Mouse (Mus musculus) retina, adult 2 months (tissue): Measurements from ENCODE around the gene Tgds.
"Not testable (repeated sequence)": the region's sequence is repeated elsewhere in the genome, so short reads cannot be mapped to it uniquely, and the experiment has no call there.

Experiments used
- DNase-seq: peaks from one replicate; pipeline ENCODE4 v3.0.0-alpha.2; 2012; ENCODE audit warnings: low read depth, low spot score

The Tgds gene

DNA sequence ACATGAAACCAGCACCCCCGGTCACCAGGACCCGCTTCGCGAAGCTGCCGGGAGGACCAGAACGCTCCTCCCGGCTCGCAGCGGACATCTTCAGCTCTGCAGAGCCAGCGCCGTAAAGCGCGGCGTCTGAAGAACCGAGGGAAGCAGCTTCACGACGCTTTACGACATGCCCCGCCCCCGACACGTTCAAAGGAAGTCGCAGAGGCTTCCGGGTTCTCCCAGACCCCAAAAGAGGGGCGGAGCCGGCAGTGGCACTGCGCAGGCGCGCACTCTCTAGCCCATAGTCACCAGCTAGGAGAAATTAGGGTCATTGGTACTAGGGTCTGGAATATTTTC lies at the start of gene Tgds:
Gene Tgds, minus strand, starts transcription at position 114 of the 336 bp plus-strand sequence.
- peak; percentile 99 for DNase-seq

DNA sequence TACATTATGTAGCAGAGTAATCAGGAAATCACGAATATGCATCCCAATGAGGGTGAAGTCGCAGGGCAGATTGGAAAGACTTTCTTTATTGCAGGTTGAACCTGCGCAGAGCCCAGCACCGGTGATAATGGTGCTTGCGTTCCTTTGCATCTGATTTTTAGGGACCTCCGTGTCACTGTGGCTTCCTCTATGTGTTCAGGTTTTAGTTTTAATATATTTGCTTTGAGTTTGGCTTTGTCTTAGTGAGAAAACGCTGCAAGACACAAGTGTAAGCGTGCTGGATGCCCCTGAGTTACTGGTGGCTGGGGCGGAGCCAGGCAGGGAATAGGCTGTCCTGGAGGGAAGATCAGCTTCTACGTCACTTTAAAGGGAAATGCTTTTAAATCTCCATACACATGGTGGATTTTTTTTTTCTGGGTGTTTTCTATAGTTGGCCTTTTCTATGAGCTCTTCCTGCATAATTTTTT lies 48.2 kb upstream of the Tgds start:
- no peak for DNase-seq

DNA sequence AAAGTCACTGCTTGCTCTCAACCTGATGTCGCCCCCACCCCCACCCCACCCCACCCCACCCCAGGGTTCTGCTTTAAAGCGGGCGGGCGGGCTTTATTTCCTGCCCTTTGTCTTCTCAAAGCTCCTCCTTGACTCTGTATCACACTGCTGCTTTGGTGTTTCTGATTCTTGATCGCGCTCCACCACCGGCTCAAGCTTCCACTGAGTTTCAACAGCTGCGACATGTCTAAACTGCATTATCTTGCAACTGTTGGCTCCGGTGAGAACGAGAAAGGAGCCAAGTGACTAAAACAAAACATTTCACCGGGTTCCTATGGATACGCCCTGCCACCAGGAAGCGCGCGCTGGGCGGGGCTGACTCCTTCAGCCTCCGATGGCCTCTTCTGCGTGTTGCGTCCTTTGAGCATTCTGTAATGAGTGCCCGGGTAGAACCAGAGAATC lies 47.6 kb upstream of the Tgds start:
- DNase-seq, result no peak

DNA sequence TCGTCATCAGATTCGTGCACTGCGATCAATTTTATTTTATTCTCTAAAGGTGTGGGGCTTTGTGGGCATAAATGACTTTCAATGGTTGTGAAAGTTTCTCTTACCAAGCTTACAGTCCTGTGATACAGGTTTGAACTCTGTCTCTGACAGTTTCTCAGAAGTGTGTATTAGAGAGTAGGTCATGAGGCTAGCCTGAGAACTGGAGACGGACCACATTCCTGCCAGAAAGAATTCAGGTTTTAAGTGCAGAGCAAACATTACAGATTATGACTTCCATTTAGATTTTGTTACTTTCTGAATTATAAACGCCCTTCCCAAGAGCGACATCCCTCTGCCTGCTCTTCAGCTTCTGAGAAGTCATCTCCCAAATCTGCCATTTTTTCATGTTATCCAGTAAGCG lies 47.1 kb upstream of the Tgds start:
- DNase-seq, result no peak

DNA sequence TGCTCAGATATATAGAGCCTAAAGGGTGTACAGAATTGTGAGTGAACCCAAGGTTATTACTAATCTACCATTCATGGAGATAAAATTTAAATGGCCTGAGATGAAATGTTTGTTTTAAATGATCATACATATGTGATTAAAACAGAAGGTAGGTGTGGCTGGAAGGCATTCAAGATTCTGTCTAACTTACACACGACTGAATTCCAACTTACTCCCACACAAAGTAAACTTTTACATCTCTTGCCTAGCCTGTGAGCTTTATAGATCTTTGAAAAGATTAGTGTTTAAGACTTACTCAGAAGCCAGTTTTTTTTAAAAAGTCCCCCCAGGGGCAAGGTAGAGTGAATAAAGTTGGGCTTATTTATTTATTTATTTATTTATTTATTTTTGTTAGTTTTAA lies 46.7 kb upstream of the Tgds start:
- DNase-seq, result no peak

DNA sequence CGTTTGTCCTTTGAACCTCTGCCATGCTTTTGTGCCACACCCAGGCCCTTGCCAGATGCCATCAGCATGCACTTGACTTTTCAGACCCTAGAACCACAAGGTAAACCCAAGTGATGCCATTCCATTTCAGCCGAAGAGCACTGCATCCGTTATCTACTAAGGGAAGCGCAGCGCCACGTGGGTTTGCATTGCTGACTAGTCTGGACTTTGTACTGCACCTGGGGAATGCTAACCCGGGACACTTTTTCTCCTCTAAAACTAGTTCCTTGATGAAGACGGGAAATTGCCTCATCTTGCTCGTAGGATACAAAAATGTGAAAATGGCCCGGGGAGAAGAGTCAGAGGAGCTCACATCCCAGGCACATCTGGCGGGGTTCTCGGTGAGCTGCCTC lies 43.1 kb upstream of the Tgds start:
- no peak for DNase-seq

DNA sequence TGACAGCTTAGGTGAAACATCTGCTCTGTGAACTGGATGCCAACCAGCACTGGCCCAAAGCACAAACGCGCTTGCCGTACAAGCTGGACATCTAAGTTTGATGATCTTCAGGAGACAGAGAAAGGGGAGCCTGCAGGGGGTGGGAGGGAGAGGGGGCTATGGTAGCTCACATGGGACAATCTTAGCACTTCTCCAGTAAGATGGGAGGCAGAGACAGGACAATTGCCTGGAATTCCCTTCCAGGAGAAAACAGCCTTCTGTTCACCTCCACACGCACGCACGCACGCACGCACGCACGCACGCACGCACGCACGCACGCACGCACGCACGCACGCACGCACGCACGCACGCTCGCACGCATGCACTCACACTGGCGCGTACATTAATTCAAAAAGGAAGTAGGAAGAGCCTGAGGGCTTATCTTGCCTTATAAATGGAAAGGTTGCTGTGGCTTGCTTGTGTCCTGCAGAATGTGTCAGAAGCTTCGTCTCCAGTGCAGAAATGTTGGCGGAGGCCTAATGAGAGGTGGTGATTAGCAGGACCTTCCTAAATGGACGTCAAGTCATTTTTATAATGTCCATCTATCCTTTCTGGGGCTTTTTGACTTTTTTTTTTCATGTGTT lies 42.6 kb upstream of the Tgds start:
- no peak for DNase-seq

DNA sequence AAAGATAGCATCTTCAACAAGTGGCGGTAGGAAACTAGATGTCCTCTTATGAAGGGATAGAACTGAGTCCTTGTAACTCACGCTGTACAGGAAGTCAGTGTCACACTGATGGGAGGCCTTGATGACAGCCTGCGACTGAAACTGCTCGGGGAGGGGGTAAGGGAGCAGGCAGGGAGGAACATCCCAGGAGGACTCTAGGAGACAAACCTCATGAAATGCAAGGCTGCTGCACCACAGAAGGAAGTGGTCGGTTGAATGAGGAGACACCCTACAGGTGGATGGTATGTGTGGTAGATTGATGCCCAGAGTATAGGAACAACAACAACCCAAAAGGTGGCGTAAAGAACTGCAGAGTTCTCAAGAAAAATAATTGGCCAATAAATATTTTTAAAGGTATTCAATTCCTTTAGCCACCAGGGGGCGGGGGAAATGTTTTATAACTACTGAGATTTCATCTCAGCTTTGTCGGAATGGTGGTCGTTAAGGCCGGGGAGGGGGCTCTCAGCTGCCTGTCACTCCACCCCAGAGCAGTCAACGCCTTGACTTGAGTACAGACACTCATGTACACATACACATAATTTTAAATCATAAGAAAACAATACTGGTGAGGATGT lies 41.1 kb upstream of the Tgds start:
- DNase-seq, result no peak

DNA sequence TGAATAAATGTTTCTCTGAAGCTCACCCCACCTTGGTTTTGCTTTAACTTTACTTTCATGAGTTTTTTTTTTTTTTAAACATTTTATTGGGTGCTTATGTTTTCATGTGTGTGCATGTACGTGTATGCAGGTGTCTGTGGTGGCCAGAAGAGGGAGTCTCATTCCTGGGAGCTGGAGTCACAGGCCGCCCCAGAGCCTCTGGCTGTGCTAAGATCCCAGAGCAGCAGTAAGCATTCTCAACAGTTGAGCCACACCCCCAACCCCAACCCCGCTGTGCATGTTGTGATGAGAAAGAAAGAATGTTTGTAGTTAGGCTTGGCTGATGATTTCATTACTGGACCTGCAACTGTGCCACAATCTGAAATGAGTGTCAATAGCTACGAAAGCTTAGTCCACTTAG lies 36.2 kb upstream of the Tgds start:
- DNase-seq, result no peak

DNA sequence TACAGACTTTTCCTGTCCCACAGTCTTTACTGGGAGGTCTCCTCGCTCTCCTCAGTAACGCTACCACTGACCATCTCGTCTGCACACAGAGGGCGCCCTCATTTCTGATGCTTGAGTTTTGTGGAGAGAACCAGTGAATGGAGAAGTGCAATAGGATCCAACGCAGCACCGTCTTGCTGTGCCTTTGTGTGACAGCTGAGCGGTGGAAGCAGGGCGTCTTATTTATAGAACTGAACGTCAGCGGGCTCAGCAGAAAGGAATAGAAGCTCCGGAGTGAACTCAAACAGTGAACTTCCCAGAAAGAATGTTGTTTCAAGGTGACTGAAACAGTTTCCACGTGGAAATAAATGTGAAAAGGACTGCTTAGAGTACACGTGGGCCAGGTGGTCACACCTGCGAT lies 30.1 kb upstream of the Tgds start:
- DNase-seq, result no peak

DNA sequence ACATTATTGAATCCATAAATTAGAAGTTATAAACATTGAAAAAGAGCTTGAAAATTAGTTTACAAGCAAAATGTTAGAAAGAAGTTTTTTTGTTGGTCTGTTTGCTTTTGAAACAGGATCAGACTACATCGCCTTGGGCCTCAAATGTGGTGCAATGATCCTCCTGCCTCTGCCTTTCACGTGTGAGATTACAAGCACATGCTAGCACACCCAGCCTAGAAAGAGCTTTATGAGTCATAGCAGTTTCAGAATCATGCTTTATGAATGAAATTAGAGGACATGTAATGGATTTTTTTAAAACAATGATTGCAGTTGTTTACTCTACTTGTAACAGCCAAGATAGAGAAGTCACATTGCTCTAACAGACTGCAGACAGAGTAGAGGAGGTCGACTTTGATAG lies 29.2 kb upstream of the Tgds start:
- no peak for DNase-seq

DNA sequence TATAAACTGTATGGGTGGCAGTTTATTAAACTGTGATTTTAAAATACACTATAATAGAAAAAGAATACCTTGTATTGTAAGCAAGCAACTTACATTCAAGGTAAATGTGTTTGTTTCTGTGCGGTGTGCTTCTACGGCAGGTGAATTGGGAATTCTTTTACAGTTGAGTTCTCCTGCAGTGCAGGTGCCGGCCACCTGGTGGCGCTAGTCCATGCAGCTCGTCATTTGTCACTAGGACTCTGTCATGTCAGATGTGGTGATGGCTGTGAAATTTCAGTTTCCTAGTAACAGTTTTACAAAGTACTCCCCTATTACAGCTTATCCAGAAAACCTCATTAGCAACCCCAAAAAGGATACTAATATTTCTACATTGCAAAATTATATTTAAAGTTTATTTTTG lies 24.6 kb upstream of the Tgds start:
- DNase-seq, result no peak

DNA sequence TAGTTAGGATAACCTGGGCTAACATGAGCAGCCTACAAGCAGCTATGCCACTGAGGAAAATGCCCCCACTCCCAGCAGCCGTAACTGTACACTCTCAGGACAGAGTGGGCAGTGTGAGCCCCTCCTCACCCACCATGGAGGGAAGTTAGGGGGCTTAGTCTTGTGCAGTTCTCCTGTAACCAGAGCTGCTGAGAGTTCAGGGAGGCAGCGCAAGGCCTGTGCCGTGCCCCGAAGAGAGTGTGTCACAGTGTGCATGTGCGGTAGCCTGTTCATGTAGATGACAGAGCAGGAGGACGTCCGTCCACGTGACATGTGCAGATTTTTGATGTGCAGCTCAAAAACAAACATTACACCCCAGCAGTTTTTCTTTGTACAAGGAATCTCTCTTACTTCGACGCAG lies 24.2 kb upstream of the Tgds start:
- no peak for DNase-seq

DNA sequence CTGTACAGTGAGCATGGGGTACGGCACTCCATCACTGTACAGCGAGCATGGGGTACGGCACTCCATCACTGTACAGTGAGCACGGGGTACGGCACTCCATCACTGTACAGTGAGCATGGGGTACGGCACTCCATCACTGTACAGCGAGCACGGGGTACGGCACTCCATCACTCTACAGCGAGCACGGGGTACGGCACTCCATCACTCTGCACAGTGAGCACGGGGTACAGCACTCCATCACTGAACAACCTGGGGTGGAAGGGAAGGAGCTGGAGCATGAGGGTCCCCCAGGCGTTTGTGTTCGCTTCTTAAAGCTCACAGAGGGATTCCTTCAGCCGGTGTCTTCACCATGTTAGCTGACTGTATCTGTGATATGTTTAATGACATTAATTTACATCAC lies 23.5 kb upstream of the Tgds start:
- DNase-seq, result not testable (repeated sequence)

DNA sequence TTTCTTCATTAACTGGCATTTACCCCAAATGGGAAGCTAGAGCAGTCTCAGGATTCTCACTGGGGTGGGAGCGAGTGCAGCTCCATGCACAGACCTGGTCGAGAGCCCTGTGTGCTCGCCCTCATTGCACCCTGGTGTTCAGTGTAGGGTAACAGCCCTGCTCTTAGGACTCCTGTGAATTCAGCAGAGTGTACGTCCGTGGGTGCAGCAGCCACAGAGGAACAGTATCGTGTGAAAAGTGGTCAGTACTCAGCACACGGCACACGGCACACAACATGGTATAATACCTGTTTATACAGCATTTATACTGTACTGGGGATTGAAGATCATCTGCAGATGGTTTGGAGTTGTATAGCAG lies 19.7 kb upstream of the Tgds start:
- DNase-seq, result no peak

DNA sequence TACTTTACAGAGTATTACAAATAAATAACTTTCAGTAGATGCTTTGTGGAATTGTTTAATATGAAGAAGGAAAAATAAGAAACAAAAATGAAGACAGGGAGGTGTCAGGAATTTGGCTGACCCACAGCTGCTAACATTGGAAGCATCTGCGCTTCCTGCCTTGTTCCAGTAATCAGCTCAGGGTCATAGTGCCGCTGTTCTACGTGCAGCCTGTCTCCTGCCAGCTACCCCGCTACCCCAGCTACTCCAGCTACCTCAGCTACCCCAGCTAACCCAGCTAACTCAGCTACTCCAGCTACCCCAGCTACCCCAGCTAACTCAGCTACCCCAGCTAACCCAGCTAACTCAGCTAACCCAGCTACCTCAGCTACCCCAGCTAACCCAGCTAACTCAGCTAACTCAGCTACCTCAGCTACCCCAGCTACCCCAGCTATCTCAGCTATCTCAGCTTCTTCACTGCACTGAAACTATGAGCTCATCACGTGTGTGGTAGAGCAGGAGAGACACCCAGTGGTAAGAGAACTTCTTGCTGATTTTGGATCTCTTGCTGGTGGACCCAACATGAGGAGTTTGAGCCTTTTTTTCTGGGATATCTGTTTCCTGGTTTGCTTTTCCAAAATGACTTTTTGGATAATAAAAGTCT lies 19.2 kb upstream of the Tgds start:
- peak; percentile 57 for DNase-seq

DNA sequence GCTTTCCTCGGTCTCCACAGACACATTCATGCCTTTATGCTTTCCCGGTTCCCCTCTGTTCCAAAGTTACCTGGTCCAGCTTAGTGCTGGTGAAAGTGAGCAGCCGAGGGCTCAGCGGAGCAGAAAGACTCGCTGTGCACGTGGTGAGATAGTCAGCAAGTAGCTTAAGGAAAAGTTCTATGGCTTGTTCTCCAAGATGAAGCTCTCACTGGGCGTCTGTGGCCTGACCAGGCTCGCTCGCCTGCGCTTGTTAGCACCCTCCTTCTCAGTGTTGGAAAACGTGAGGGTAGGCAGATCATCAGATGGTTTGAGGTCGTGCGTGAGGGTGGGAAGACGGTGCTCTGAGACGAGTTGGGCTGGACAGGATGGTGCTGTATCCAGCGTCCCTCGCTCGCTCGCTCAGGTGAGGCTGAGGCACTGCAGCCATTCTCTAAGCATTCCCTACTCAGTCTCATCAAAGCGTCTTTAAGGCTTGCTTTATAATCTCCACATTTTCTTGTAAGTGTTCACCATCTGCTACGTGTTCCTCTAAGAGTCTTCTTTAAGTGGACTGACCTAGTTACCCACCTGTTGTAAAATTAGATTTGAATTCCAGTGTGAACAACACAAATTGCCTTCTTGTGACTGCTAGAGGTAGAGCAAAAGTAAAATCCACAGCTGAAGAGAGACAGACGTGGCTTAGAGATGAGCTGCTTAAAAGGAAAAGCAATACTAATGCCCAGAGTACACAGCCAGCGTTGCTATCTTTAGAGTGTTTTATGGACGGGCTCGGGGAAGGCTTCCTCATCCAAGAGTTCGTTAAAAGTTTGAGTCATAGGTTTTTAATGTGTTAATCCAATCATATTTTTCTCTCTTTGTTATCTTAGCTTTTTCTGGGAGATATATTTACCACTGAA lies 18.3 kb upstream of the Tgds start:
- peak; percentile 73 for DNase-seq

DNA sequence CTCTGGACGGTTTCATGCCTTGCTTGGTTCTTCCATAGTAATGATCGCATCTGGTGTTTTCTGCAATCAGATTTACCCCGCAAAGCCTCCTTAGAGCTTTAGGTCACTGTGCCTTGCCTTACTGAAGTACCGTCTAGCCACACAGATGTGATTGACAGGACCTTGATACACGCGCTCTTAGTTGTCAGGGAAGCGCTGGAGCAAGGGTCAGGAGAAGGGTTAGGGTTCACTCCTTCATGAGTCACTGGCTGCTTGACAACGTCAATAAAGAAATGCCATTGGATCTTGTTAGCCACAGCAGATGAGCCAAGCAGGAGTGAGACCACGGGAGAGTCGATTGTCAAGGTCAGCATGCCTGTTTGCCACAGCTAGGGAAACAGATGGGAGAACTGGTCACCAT lies 16.0 kb upstream of the Tgds start:
- no peak for DNase-seq

DNA sequence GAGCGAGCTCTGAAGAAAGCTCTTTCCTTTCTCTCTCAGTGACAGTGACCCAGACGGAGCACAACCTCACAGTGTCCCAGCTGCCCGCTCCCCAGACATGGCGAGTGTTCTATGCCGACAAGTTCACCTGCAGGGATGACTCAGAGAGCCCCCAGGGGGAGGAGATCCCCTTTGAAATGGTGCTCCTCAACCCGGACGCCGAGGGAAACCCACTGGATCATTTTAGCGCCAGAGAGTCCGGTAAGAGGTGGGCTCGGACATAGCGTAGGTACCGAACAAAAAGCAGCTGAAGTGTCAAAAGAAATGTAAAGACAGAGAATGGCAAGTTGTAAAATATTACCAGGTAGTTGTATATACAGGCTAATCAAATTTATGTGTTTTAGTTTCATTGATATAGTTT lies 15.5 kb upstream of the Tgds start:
- no peak for DNase-seq

DNA sequence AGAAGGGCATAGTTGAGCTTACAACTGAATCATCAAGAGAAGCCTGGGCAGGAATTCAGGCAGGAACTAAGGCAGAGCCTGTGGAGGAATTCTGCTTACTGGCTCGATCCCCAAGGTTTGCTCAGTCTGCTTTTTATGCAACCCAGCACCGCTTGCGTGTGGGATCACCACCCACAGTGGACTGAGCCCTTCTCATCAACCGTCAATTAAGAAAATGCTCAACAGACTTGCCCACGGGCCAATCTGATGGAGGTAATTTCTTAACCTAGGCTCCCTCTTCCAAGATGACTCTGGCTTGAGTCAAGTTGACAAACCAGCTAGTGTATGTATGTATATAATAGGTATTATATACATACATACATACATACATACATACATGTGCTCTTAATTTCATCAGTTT lies 9.7 kb upstream of the Tgds start:
- no peak for DNase-seq

DNA sequence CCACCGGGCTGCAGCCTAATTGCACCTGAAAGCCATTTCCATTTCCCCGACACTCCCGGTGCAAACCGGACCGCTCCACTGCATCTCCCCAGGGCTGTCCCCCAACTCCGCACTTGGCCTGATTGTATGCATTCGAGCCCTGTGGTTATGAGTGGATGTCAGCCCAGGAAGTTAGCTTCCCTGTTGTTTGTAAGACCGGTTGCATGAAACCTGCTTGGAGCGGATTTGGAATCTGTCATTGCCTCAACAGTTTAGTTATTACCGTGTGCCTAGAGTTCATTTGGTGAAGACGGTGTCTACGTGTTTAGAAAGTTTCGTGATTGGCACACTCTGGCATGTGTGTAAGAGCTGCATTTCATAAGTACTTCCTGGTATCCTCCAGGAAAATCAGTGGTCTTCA lies 4.9 kb upstream of the Tgds start:
- peak; percentile 18 for DNase-seq

DNA sequence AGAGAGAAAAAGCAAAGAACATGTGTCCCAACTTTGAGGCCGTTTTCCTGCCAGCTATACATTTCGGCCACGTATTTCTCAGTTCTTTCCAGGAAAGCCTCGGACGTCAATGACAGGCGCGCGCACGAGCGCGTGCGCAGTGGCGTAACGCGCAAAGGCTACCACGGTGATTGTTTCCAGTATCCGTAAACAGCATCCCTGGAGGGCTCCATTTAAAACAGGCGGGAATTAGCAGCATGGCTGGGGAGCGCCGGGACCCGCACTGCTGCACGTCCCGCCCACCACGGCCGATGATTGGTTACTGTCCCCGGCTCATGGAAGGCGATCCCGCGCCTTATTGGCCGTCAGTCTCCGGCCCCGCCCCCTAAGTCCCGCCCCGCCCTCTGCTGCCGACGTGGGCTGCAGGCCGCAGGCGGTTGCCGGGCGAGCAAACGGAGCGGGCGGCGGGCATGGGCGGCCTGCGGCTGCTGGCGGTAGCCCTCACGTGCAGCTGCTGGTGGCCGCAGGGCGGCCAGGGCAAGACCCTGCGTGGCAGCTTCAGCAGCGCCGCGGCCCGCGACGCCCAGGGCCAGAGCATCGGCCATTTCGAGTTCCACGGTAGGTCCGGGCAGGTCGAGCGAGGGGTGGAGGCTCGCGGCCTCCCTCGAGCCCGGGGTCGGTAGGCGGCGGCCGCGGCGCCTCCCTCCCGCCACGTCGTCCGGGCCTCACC lies 4.3 kb upstream of the Tgds start, which contains the start of gene Gpr180:
Gene Gpr180, plus strand, starts transcription at position 415 of the 709 bp plus-strand sequence.
- peak; percentile 92 for DNase-seq
